Mouse (Mus musculus): Measurements from ENCODE around the gene Eomes. TPM values are rescaled to one million over a fixed set of nuclear protein-coding genes. Genes with fewer than 3 reads are reported as not detected.
A peak's percentile ranks its signal among the peaks of the same experiment; 100 is the strongest.

Eomes gene
- polyA plus RNA-seq, 1 experiment from 2014 or later = 0.65 TPM

DNA sequence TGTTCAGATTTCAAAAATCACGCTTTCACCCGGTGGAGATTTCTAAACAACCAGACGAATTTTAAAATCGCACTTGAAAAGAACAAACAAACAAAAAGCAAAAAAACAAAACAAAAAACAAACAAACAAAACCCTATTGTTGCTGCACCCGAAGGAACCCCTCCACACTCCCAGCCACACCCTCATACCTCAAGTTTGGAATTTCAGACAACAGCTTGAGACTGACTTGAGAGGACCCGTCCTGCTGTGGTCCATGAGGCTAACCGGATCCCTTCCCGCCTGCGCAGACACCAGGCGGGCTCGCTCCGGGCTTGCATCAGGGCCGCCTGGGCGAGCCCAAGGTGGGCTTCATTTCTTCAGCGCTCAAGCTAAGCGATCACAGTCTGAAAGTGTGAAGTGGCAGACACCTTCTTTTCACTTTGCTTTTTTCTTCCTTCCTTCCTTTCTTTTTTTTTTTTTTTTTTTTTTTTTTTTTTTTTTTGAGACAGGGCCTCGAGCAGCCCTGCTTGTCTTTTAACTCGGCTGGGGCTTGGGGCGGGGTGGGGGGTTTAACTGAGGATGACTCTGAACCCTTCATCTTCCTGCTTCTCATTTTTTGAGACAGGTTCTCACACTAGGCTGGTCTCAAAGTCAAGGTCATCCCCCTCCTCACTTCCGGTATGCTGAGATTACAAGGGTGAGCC is 11.0 kb downstream of the Eomes start:
- Histone ChIP-seq H3K9ac (no peak overlapping the region), H3K27ac (no peak overlapping the region), H3K9me3 (no peaks in the 10 kb centered on the region), H3K4me2 (peak overlapping the region; percentile 46), H3K27me3 (peaks cover 71% of the 10 kb centered on the region), H3K36me3 (no peaks in the 10 kb centered on the region), H3K4me3 (peak overlapping the region; percentile 17), H3K4me1 (replicated peaks) (peaks cover 25% of the 10 kb centered on the region)
- peak; percentile 39; the same call in 1 of the 2 replicates for ATAC-seq (ENCODE audit: low FRiP score)
- WGBS = 1% methylated on average over 20 of the region's 20 CpGs

DNA sequence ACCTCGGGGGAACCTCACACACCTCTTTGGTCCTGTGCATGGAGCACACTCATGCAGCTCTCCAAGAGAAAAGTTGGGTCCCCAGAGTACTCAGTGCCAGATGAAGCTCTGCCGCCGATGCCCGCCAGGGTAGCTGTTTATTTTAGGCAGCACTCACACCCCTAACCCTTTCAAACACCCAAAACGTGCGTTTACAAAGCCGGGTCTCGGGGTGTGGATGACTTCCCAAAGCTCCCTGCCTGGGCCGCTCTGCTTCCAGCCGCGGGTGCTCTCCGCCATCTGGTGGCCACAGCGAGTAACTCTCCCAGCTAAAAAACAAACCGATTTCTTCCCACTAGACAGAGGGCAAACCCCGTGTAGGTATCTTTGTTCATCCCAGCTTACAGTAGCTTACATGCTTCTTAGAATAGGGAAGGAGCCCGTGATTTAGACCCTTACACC is 11.6 kb downstream of the Eomes start:
- Histone ChIP-seq H3K27me3 (peaks cover 66% of the 10 kb centered on the region), H3K27ac (no peak overlapping the region), H3K9ac (no peak overlapping the region), H3K4me1 (replicated peaks) (peaks cover 25% of the 10 kb centered on the region), H3K4me2 (peak overlapping the region; percentile 46), H3K4me3 (peak overlapping the region; percentile 10; the same call in 1 of the 2 replicates), H3K36me3 (no peaks in the 10 kb centered on the region), H3K9me3 (no peaks in the 10 kb centered on the region)
- WGBS = 1% methylated on average over 16 of the region's 16 CpGs
- peak; percentile 72 for ATAC-seq (ENCODE audit: low FRiP score)

DNA sequence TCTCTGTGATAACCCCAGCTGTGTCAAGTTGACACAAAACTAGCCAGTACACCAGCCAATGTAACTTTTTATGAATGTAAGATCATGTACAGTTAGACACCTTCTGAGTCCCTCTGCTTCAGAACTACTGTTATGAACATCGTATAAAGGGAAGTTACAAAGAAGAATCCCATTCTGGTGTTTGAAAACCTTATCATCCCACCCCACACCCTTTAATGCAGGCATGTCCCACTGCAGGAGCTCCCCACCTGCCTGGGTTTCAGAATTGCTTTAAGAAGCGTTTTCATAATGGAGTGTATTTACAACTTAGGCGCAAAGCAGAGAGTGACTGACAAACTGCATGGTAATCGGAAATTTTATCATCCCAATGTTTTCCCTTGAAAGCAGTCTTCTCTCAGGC is 13.2 kb downstream of the Eomes start:
- Histone ChIP-seq H3K9me3 (no peaks in the 10 kb centered on the region), H3K36me3 (no peaks in the 10 kb centered on the region), H3K9ac (no peak overlapping the region), H3K27ac (no peak overlapping the region), H3K4me3 (no peak overlapping the region), H3K4me2 (no peak overlapping the region), H3K4me1 (replicated peaks) (peaks cover 25% of the 10 kb centered on the region), H3K27me3 (peaks cover 50% of the 10 kb centered on the region)
- 82% methylated on average over 4 of the region's 4 CpGs for WGBS
- no peak for ATAC-seq (ENCODE audit: low FRiP score)

DNA sequence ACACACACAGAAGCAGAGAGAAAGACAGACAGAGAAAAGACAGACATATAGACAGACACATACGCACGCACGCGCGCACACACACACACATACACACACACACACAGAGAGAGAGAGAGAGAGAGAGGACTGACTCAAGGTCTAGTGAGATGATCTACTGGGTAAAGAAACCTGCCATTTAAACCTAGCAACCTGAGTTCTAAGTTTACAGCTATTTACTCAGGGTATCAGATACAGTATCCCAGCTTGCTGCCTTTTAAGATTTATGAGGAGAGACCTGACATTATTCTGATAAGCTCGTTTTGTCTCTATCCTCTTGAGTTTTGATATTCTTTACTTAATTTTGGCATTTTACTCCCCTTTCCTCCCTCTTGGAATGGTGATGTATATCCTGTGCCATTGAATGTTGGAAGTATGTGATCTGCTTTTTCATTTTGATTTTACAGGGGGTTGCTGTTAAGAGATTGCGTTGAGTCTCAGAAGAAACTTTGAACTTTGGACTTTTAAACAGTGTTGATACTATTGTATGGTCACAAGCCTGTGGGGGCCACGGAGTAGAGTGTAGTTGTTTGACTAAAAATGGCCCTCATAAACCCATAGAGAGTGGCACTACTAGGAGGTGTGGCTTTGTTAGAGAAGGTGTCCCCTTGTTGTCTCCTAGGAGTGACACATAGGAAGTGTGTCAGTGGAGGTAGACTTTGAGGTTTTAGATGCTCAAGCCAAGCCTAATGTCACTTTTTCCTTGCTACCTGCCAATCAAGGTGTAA is 15.1 kb downstream of the Eomes start:
- Histone ChIP-seq H3K9ac (no peak overlapping the region), H3K36me3 (no peaks in the 10 kb centered on the region), H3K27ac (no peak overlapping the region), H3K4me2 (no peak overlapping the region), H3K9me3 (no peaks in the 10 kb centered on the region), H3K4me1 (replicated peaks) (peaks cover 12% of the 10 kb centered on the region), H3K4me3 (no peak overlapping the region), H3K27me3 (peaks cover 31% of the 10 kb centered on the region)
- 95% methylated on average over 8 of the region's 8 CpGs for WGBS
- ATAC-seq (ENCODE audit: low FRiP score) = no peak

DNA sequence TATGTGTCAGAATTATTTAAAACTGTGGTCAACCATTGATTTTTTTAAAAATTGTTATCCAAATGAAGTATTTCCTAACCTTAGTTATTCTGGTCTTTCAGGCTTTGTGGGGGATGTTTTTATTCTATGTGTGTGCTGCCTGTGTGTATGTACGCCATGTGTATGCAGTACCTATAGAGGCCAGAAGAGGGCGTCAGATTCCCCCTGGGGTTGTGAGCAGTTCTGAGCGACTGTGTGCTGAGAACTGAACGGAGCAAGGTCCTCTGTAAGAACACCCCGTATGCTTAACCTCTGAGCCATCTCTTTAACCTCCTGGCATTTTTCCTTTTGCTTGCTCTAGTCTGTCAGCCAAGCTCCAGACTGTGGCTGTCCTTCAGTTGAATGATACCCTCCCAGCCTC is 16.1 kb downstream of the Eomes start:
- no peak overlapping the region for H3K4me2 ChIP-seq
- no peaks in the 10 kb centered on the region for H3K9me3 ChIP-seq
- ATAC-seq (ENCODE audit: low FRiP score) = no peak
- H3K27ac ChIP-seq = no peak overlapping the region
- no peaks in the 10 kb centered on the region for H3K36me3 ChIP-seq
- H3K4me1 ChIP-seq (replicated peaks) = peaks cover 4% of the 10 kb centered on the region; the same call in 1 of the 2 replicates
- no peak overlapping the region for H3K4me3 ChIP-seq
- no peak overlapping the region for H3K9ac ChIP-seq
- H3K27me3 ChIP-seq = peaks cover 21% of the 10 kb centered on the region
- WGBS = 93% methylated on average over 5 of the region's 5 CpGs

DNA sequence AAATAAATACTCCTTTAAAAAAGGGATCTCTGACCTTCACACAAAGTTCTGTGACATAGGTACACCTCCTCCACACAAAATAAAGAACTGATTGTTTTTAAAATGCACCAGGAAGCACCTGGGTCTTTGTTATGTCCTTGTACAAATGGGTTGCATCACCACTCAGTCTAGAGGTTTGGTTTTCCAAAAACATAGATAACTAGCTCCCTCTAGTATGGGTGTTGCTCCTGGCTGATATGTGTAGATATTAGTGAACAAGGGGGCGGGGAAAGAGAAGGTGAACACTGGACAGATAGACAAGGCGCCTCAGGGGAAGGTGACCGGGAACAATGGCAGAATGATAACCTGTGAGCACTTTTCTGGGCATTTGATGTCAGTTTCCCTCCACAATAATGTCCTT is 17.9 kb downstream of the Eomes start:
- no peak overlapping the region for H3K9ac ChIP-seq
- ATAC-seq (ENCODE audit: low FRiP score) = no peak
- no peaks in the 10 kb centered on the region for H3K4me1 ChIP-seq (replicated peaks)
- peaks cover 7% of the 10 kb centered on the region for H3K27me3 ChIP-seq
- H3K27ac ChIP-seq = no peak overlapping the region
- H3K4me3 ChIP-seq = no peak overlapping the region
- no peak overlapping the region for H3K4me2 ChIP-seq
- no peaks in the 10 kb centered on the region for H3K36me3 ChIP-seq
- WGBS = 96% methylated on average over 3 of the region's 3 CpGs
- no peaks in the 10 kb centered on the region for H3K9me3 ChIP-seq

DNA sequence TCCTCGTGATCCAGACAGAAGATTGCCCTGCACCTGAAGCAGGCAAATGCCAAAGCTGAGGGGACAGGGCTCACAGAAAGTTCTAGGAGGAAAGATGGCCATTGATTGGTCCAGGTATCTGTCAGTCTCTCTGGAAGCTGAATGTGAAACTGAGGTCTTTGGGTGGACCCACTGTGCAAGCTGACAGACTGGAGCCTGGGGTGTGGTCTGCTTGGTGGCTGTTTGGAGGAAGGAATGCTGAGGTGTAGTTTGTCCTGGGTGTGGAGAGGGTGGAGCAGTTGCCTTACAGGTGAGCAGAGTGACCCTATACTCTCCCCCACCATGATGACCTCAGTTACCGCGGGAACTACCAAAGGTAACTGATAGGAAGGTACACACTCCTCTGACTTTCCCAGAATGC is 18.9 kb downstream of the Eomes start:
- Histone ChIP-seq H3K36me3 (no peaks in the 10 kb centered on the region), H3K4me2 (no peak overlapping the region), H3K4me3 (no peak overlapping the region), H3K27ac (no peak overlapping the region), H3K27me3 (no peaks in the 10 kb centered on the region; the same call in 1 of the 2 replicates), H3K9me3 (no peaks in the 10 kb centered on the region), H3K9ac (no peak overlapping the region), H3K4me1 (replicated peaks) (no peaks in the 10 kb centered on the region)
- 91% methylated on average over 3 of the region's 3 CpGs for WGBS
- no peak for ATAC-seq (ENCODE audit: low FRiP score)

DNA sequence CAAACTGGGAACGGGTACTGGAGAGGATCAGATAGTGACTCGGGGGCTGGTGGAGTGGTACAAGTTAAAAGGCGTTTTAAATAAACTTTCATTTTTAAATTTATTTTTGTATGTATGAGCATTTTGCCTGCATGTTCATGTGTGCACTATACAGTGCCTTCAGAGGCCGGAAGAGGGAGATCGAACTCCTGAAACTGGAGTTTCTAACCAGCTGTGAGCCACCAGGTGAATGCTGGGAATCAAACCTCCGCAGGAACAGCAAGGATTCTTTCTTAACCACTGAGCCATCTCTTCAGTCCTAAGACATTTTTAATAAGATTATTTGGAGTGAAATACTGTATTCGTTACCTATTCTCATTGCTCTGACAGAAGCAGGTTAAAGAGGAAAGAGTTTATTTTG is 20.0 kb downstream of the Eomes start:
- Histone ChIP-seq H3K9ac (no peak overlapping the region), H3K4me1 (replicated peaks) (no peaks in the 10 kb centered on the region), H3K27me3 (no peaks in the 10 kb centered on the region), H3K9me3 (no peaks in the 10 kb centered on the region), H3K4me2 (no peak overlapping the region), H3K27ac (no peak overlapping the region), H3K4me3 (no peak overlapping the region), H3K36me3 (no peaks in the 10 kb centered on the region)
- WGBS = 75% methylated on average over 7 of the region's 7 CpGs
- no peak for ATAC-seq (ENCODE audit: low FRiP score)

DNA sequence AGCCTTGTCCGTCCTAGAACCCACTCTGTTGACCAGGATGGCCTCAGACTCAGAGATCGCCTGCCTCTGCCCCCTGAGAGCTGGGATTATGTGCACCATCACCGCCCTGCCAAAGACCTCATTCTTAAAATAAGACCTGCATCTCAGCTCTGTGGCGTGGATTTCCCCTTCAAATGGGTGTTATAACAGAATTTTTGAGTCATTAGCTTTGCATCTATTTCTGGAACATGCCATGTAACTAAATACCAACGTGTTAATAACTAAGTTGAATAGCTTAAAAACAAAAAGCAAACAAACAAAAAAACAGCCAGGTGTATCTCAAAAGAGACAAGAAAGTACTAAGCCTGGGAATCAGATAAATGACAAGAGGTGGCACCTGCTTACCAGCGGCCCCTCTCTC is 23.0 kb downstream of the Eomes start:
- Histone ChIP-seq H3K27ac (no peak overlapping the region), H3K4me1 (replicated peaks) (peaks cover 6% of the 10 kb centered on the region; the same call in 1 of the 2 replicates), H3K9me3 (no peaks in the 10 kb centered on the region), H3K4me3 (no peak overlapping the region), H3K4me2 (no peak overlapping the region), H3K36me3 (no peaks in the 10 kb centered on the region), H3K9ac (no peak overlapping the region), H3K27me3 (no peaks in the 10 kb centered on the region)
- no peak for ATAC-seq (ENCODE audit: low FRiP score)
- WGBS = 77% methylated on average over 6 of the region's 6 CpGs

DNA sequence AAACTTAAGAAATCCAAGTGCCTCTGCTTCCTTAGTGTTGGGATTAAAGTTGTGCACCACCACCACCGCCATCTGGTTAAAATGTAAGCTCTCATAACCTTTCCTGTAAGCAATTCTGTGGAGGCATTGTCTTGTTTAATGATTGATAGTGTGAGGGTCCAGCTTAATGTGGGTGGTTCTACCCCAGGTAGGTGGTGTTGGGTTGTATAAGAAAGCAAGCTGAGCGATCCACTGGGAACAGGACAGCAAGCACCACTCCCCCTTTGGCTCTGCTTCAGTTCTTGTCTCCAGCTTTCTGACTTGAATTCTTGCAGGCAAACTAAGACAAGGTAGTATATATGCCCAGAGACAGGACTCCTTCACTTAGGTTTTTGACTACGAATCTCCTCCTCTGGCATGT is 26.6 kb downstream of the Eomes start:
- H3K27ac ChIP-seq = no peak overlapping the region
- peaks cover 32% of the 10 kb centered on the region for H3K4me1 ChIP-seq (replicated peaks)
- 80% methylated on average over 3 of the region's 3 CpGs for WGBS
- no peaks in the 10 kb centered on the region for H3K27me3 ChIP-seq
- H3K36me3 ChIP-seq = no peaks in the 10 kb centered on the region
- no peak overlapping the region for H3K9ac ChIP-seq
- no peak overlapping the region for H3K4me3 ChIP-seq
- no peak overlapping the region for H3K4me2 ChIP-seq
- no peak for ATAC-seq (ENCODE audit: low FRiP score)
- no peaks in the 10 kb centered on the region for H3K9me3 ChIP-seq

DNA sequence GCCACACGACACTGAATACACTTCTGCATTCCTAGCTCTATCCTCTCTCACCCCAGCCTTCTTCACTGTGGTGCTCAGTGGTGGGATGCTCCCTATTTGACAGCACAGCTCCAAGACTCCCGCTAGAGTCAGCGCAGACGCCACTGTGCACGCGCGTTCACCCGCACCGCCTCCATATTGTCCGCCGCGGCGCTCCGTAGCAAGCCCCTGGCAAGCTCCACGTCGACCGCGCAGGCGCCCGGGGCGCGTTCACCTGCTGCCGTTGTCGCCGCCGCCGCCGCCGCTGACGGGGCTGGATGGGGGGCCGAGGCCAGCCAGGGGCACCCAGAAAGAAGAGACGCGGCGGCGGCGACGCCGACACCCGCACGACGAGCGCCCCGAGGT is 28.0 kb downstream of the Eomes start, which contains the start of gene Golga4:
Gene Golga4 (plus strand): TSS at position 248 of the 384 bp plus-strand sequence.
- under 1% methylated on average over 43 of the region's 43 CpGs for WGBS
- Histone ChIP-seq H3K4me3 (peak within 1 kb of the TSS; percentile 73), H3K36me3 (0 out of 2 replicates have a peak, but pooled peaks cover 5% of the 10 kb centered on the region), H3K27me3 (no peaks in the 10 kb centered on the region), H3K9me3 (no peaks in the 10 kb centered on the region), H3K4me1 (replicated peaks) (peaks cover 41% of the 10 kb centered on the region), H3K4me2 (peak within 1 kb of the TSS; percentile 100), H3K27ac (peak within 1 kb of the TSS; percentile 83), H3K9ac (peak within 1 kb of the TSS; percentile 93)
- ATAC-seq (ENCODE audit: low FRiP score) = peak; percentile 94

DNA sequence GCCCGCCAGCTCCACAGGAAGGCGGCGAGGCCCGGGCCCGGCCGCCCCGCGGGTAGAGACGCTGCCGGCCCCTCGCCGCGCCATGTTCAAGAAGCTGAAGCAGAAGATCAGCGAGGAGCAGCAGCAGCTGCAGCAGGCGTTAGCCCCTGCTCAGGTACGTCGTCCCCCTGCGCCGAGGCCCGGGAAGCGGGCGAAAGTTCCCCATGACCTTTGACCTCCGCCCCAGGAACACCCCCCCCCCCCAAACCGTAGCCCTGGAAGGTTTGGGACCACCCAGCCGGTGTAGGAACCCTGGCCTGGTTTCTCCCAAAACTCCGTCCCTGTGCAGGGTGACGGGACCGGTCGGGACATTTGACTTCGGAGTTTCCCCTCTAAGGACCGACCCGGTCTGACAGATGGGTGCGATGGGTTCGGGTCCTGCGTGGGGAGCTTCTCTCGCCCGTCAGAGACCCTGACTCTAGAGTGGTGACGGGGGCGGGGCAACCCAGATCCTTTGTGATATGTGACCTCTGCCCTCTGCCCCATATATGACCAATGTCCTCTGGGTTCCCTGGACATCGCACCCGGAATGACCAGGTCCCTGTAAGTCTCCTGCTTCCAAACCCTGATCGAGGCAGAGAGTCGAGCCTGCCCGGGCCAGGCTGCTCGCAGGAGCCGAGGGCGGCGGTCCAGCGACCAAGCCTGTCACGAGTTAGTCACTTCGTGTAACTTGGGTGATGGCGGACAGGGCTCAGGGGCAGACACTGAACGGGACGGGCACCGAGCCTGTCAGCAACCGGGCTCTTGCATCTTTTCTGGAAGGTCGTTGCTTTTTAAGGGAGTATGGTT is 28.6 kb downstream of the Eomes start:
- under 1% methylated on average over 57 of the region's 57 CpGs for WGBS
- Histone ChIP-seq H3K9me3 (no peaks in the 10 kb centered on the region), H3K4me2 (peak overlapping the region; percentile 100), H3K27ac (peak overlapping the region; percentile 83), H3K4me3 (peak overlapping the region; percentile 73), H3K27me3 (no peaks in the 10 kb centered on the region), H3K9ac (peak overlapping the region; percentile 93), H3K4me1 (replicated peaks) (peaks cover 45% of the 10 kb centered on the region), H3K36me3 (0 out of 2 replicates have a peak, but pooled peaks cover 5% of the 10 kb centered on the region)
- peak; percentile 71 for ATAC-seq (ENCODE audit: low FRiP score)

All from hindbrain, embryonic 13.5 days (tissue).